Mouse (Mus musculus) liver (tissue): ENCODE data around the gene Col15a1.

Experiments used
- DNase-seq: peaks from one replicate; pipeline ENCODE4 v3.0.0-alpha.2; 2020; ENCODE audit warnings: mixed read lengths

Col15a1 gene

GRCm38 (mm10) chr4:47311467-47311866, 103.5 kb downstream of the Col15a1 start:
- DNase-seq = no peak

DNA sequence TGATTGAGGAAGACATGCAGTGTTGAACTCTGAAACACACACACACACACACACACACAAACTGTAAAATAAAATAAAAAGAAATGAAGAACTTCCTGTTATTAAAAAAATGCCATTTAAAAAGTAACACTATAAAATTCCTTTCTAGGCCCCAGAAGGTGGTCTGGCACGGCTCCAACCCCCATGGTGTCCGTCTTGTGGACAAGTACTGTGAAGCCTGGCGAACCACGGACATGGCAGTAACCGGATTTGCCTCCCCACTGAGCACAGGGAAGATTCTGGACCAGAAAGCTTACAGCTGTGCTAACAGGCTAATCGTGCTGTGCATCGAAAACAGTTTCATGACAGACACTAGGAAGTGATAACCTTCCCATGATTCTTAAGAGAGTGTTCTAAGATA, 104.0 kb downstream of the Col15a1 start:
- DNase-seq = no peak

DNA sequence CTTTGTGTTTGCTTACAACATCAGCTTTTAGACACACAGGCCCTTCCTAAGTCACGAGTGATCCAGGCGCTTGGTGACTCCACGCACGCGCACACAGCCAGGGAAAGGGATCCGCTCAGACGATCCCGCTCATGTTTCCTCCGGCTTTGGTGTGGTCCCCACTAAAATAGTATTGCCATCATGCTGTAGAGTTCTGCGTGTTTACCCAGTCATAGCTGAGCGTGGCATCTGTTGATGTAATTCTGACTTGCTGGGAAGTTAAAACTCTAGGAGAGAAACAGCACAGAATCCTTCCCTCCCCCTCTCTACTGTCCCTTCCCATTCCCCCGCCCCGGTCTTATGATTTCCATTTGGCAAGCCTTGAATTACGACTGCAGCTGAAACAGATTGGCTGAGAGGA, 104.7 kb downstream of the Col15a1 start:
- DNase-seq = no peak

DNA sequence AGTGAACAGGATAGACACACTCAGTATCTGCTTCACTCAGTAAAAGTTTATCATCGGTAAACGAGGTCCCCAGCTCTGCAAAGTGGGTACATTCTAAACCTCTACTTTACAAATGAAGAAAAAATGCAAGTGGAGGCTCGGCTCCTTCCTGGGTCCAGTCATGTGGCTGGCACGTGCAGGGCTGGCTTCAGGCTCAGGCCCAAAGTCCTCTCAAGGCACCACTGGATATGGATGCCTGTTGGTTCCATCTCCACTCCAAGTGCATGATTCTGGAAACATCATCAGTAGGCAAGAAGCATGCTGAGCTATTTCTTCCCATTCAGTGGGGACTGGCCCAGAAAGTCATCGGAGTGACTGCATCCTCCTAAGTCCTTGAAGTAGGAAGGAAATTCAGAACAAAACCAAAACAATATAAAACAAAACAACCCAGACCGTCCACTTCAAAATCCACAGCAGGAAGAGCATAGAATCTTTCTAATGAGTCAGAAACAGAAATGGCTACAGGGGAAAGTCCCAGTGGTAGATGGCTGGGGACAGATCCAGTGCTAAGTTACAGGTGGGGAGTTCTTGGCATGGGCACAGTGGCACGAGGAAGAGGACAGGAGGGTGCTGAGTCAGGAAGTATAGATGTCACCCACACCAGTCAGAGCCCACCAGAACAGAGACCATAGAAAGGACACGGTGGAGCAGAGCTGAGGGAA, 105.9 kb downstream of the Col15a1 start:
- no peak for DNase-seq

DNA sequence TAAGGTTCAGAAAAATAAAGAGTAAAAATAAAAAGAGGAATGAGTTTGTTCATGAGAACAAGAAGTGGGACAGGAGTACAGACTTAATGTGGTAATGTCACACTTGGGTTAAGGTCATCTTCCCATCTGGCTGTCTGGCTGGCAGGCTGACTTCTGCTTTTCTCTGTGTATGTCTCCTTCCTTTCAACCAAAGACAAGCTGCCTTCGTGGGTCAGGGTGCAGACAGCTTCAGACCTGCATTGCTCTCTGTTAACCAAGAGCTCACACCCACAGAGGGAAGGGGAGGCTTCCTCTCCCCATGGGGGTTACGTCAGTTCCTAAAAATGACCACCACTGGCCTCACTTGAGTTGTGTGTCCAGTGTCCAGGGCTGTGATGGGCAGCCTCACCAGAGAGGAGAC, 107.5 kb downstream of the Col15a1 start:
- no peak for DNase-seq

DNA sequence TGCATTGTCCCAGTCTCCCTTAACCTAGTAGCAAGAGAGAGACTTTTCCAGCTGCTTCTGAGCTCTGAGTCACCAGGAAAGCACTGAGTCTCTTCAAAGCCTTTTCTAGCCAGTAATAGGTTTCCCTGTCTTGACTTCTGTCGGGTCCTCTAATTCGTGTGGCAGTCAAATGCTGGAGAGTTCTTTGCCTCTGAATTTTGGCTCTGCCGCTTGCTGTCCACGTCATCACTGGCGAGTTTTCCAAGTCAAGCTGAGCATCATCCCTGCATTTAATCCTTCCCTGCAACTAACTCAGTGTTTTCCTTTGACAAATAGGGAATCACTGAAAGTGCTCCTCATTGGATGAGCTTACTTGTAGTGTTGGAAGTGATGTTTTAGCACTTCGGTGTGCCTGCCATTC, 108.5 kb downstream of the Col15a1 start:
- DNase-seq = no peak

GRCm38 (mm10) chr4:47319561-47320321, 111.8 kb downstream of the Col15a1 start:
- DNase-seq = peak; percentile 16

DNA sequence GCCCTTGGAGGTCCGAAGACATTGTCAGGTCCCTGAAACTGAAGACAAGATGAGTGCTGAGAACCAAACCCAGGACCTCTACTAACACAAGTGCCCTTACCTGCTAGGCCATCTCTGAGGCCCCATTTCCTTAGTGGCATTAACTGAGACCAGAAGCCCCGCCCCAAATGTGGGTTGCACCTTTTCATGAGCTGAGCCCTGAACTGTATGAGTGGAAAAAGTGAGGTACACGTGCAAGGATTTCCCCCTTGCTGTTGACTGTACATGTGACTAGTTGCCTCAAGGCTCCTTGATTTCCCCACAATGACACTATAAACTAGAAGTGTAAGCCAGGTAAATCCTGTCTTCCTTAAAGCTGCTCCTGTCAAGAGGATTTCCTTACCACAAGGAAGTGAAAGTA, 114.4 kb downstream of the Col15a1 start:
- no peak for DNase-seq

- no peak for DNase-seq
These were observed 116.2 kb downstream of the Col15a1 start for GRCm38 (mm10) chr4:47324206-47324605.

- DNase-seq = no peak
These were observed 119.8 kb downstream of the Col15a1 start for GRCm38 (mm10) chr4:47327782-47328181.

GRCm38 (mm10) chr4:47329285-47329684, 121.3 kb downstream of the Col15a1 start:
- no peak for DNase-seq

GRCm38 (mm10) chr4:47330378-47331052, 122.6 kb downstream of the Col15a1 start:
- DNase-seq = no peak

DNA sequence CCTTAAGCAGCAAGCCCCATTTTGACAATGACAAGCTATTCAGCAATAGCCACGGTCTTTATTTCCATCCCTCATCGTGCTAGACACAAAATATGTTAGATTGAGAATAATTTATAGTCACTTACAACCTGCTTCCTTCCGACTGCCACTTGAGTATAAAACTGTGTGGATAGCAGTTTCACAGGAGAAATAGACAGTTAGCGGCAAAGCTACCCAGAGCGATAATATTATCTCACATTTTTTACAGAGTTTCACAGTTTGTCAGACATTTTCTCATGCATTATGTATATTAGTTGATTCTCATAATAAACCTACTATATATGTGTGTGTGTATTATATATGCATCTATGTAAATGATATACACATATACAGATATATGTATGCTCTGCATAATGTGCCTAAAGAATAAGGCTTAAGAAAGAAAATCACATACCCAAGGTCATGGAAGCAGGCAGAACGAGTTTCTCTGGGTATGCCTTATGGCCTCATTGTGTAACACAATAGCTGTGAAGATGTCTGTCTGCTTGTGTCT, 124.9 kb downstream of the Col15a1 start:
- no peak for DNase-seq

DNA sequence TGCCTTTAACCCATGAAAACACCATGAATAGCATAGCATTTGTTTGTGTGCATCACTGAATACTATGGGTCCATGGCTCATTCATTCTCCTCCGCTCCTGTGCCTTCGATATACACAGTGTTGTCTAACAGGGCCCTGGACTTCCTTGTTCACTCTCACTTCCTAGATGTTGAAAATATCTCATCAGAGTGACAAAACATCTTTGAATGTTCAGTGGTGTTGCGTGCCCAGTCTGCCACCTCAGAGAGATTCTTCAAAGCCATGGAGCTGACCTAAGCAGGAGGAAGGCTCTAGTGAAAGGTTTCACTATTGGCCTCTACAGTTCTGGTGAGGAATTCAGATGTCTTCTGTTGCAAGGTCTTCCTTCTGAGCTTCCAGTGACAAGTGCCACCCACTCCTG, 125.6 kb downstream of the Col15a1 start:
- no peak for DNase-seq

DNA sequence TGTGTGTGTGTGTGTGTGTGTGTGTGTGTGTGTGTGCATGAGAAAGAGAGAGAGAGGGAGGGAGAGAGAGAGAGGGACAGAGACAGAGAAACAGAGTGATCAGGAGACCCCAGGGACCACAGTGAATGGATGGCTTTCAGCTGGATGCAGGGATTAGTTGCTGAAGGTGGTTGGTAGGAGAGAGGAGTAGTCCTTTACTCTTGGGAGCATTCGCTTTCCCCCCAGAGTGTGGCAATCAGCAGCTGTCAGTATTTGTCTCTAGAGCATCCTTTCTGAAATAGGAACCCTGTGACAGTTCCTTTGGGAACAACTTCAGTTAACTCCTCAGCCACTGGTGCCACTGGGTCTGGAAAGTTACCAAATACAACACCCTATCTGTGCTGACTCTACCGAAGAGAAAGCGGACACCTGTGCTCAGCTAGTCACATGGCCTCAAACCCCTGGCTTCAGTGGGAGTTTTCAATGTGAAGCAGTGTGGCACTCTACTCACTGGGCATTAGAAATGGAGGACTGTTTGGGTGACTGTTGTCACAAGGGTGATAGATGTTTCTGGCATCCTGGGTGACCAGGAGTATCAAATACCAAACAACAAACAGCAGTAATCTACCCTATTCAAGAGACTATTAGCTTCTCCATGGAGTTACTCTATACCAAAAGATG, 129.1 kb downstream of the Col15a1 start:
- no peak for DNase-seq

GRCm38 (mm10) chr4:47342632-47343031, 134.7 kb downstream of the Col15a1 start:
- DNase-seq = no peak

- no peak for DNase-seq
These were observed 139.1 kb downstream of the Col15a1 start for GRCm38 (mm10) chr4:47347022-47347421.

DNA sequence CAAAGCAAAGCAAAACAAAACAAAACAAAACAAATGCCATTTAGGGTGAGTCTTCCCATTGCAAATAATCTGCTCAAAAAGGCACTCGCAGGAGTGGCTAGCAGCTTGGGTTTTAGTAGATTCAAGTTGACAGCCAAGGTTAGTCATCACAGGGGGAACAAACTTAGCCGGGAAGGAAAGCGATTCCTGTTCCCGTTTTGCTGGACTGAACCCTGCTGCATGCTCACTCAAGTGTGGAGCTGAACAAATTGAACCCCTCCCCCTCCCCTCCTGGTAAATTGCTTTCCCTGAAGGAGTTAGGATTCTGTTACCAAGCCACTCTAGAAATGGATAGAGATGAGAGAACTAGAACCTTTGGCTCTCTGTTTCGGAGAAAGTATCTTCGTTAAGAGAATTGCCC, 141.8 kb downstream of the Col15a1 start:
- no peak for DNase-seq

GRCm38 (mm10) chr4:47351386-47352049, 143.6 kb downstream of the Col15a1 start:
- DNase-seq = peak; percentile 62

- DNase-seq = peak; percentile 30
These were observed 144.2 kb downstream of the Col15a1 start for GRCm38 (mm10) chr4:47352061-47352661.

GRCm38 (mm10) chr4:47352803-47353388, 144.9 kb downstream of the Col15a1 start, which contains the start of gene Tgfbr1:
Gene Tgfbr1 (plus strand): TSS chr4:47353222.
- peak; percentile 99 for DNase-seq
